Mouse (Mus musculus): ENCODE measurements around the gene Fer1l5.
A peak's percentile ranks its signal among the peaks of the same experiment; 100 is the strongest.

The Fer1l5 gene

DNA sequence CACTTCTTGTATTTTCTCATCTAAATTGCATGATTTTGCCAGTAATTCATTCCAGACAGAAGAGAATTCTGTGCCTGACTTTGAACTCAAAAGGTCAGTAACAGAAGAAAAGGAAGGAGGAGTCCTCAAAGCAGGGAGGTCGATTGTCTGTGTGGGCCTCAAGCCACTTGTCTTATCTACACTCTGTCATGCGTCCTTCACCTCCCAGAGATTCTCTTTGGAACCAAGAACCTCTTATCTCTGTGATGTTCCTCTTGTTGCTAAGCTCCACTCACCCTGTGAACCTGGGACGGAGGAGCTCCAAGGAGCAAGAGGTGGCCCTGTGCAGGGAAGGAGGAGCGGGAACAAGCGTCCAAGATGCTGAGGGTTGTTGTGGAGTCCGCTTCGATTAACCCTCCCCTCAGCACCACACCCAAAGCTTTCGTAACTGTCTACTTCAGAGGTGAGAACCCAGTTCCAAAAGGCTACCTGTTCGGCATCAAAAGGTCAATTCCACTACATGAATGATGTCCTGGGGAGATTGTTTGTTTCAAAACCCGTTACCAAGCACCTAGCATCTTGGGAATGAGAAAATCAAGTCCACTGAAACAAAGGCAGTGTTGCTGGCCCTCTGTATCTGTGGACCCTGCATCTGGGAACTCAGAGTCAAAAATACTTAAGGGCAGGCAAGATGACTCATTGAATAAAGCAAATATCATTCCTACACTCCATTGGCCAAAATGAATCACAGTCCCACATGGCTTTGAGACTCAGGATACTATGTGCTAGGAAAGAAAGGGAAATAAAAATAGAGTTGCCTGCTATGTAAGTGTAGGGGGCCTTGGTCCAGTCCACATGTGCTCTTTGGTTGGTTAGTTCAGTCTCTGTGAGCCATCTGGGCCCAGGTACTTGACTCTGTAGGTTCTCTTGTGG lies at the start of gene Fer1l5:
Gene Fer1l5 (plus strand): TSS at position 358 of the 912 bp plus-strand sequence.
- DNase-seq = no peak

DNA sequence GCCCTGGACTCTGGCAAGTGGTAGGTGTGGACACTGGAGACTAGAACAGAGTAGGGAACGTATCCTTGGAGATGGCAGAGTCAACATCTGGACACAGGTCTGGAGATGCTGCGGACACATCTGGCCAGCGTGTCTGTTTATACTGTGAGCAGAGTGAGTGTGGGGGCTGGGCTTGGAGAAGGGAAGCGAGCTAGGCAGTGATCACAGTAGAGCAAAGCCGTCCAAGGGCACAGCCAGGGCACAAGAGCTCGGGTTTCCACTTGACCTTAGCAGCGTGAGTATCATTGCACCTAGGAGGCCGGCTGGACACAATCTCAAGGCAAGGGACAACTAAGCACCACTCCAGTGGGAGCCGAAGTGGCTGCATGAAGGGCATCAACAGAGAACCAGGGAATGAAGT lies 49.0 kb upstream of the Fer1l5 start:
- no peak for DNase-seq

- peak in 1 of 2 experiments; percentile 48 for DNase-seq
Measured at GRCm38 (mm10) chr1:36323746-36324448, 48.2 kb upstream of the Fer1l5 start.

GRCm38 (mm10) chr1:36325900-36326321 lies 46.2 kb upstream of the Fer1l5 start:
- DNase-seq = no peak

GRCm38 (mm10) chr1:36326815-36327214 lies 45.3 kb upstream of the Fer1l5 start:
- no peak for DNase-seq

DNA sequence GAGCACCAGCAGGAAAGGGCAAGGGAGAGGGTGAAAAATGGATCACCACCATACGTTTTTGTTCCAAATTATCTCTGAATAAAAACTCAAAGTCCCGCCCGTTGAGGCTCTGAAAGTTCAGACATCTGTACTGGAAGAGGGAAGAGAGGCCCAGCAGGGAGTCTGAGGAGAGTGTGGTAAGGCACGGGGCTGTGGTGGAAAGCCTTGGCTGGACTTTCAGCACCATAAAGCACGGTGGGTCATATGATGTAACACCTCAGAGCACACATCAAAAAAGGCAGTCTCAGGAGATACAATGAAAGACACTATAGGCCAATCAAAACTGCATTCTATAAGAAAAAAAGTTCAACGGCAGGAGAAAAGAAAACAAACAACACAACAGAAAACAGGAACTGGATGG lies 40.3 kb upstream of the Fer1l5 start:
- DNase-seq = no peak

- DNase-seq = no peak
Measured at GRCm38 (mm10) chr1:36332955-36333887, 38.9 kb upstream of the Fer1l5 start.

GRCm38 (mm10) chr1:36342547-36342946 lies 29.5 kb upstream of the Fer1l5 start:
- DNase-seq = no peak

DNA sequence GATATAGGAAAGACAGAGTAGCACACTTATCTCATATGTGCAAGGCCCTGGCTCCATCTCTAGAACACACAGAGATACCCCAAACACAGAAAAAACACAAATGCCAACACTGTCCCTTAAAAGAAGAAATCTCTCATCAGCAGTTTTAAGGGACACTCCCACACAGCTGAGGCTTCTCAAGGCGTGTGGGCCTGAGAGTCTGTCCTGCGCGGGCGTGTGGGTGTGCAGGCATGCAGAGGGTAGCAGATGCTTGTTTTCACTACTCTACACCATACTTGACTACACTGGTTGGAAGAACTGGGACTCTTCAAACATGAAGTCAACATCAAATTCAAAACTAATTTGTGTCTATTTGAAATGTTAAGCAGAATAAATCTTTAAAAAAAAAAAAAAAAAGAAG lies 19.7 kb upstream of the Fer1l5 start:
- DNase-seq = no peak

GRCm38 (mm10) chr1:36356955-36357695 lies 15.0 kb upstream of the Fer1l5 start:
- no peak for DNase-seq

- peak in 1 of 2 experiments; percentile 5 for DNase-seq
Measured at GRCm38 (mm10) chr1:36367698-36368097, 4.4 kb upstream of the Fer1l5 start.

GRCm38 (mm10) chr1:36368112-36368968 lies 3.8 kb upstream of the Fer1l5 start:
- DNase-seq = peak; percentile 32 to 50

DNA sequence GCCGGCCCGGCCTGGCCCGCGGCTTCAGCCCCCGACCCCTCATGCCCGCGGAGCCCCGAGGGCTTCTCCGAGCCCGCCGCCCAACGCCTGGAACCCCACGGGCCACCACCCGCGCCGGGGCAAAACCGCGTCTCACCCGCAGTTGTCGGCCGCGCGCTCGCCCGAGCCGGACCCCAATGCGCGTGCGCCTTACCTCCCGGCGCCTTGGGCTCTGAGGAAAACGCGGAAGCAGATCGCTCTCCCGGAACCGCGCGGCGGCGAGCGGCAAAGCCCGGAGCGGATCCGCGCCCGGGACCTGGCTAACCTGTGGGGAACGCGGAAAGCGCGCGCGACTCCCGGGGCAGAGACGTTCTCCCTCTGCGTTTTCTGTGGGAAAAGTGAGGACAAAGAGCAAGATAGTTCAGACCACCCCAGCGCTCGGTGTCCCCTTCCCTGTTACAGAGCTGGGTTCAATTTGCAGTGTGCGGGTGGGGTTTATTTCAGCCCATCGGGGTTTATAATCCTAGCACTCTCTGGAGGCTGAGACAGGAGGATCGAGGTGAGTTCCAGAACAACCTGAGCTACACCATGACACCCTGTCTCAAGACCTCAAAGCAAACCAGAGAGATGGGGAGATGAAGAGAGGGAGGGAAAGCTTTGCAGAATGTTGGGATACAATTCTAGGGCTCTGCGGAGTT lies 3.0 kb upstream of the Fer1l5 start, which contains the start of gene Kansl3:
Gene Kansl3 (minus strand): TSS at position 213 of the 677 bp plus-strand sequence.
- DNase-seq = peak; percentile 90 to 91

DNA sequence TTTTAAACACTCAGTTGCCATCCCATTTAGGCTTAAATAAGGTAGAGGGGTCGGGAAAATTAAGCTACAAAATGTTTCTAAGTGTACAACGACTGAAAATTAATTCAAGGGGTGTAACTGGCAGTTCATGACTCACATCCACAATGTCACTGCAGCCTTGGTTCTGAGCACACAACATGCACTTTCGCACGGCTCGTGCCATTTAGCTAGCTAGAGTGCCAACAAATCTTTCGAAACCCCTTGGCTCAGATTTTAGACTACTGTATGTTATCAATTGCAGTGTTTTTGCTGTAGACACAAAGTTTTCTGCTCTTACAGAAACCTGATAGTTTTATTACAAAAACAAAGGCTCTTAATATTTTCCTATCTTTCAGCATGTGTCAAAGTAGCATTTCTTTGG lies 1.2 kb upstream of the Fer1l5 start:
- DNase-seq = no peak

- no peak for DNase-seq
Measured at GRCm38 (mm10) chr1:36378880-36379279, 6.8 kb downstream of the Fer1l5 start.

DNA sequence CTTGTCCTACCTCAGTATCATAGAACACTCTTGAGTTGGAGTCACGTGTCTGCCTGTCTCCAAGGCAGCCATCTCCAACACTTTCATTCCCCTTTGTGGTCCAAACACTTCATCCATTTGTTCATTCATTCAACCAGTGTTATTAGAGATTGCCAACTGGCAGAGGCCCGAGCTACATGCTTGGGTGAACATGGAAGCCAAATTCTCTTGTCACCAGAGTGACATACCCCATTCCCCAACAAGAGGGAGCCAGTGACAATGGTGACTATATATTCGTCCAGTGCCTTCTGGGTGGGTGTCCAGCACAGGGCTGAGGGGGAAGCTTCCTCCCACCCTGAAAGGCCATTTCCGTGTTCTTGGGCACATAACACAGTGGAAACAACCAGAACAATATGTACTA lies 7.5 kb downstream of the Fer1l5 start:
- DNase-seq = no peak

DNA sequence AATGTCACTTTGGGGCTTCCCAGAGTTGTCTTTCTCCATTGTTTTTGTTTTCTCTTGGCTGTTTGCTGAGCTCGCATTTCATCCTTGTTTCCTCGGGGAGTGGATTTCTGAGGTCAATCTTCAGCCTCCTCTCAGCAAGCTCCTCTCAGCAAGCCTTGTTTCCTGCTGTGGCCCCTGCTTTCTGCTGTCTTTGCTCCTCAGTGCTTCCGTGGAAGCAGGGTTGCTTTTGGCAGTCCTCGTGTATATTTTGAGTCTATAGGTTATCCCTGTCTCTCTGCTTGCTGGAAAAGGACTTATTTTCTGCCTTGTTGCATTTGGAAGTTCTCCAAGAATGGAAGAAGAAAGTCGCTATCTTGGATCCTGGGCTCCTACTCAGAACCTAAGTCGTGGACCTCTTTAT lies 24.9 kb downstream of the Fer1l5 start:
- no peak for DNase-seq

DNA sequence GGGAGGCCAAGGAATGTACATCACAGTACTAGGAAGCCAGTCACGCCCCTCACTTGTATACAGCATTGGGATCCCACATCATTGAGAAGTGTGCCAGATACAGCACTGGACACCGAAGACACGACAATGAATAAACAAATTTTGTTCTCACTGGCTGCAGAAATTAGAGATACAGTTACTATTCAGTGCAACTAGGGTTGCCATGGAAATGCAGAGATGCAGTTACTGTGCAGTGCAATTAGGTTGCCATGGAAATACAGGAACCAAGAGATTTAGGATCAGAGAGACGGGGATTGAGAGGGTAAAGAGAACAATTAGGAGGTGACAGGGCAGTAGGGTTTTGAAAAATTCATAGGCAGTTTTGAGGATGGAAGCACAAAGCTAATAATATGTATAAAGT lies 29.4 kb downstream of the Fer1l5 start:
- DNase-seq = no peak

DNA sequence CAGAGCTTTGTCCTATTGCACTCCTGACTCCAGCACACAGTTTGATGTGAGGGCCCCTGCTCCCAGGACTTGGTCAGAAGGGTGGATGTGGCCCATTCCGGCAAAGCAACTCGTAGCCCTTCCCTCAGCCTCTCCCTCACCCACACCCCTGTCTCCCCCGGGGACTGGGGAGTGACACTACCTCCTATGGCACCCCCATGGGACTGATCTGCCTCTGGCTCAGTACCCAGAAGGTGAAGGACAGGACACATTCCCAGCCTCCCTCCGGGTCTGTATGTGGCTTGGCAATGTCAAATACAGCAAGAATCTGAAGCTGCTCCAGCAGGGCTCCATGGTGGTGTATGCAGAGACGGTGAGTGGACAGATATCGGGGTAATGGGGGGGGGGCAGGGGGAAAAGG lies 32.4 kb downstream of the Fer1l5 start:
- DNase-seq = no peak

DNA sequence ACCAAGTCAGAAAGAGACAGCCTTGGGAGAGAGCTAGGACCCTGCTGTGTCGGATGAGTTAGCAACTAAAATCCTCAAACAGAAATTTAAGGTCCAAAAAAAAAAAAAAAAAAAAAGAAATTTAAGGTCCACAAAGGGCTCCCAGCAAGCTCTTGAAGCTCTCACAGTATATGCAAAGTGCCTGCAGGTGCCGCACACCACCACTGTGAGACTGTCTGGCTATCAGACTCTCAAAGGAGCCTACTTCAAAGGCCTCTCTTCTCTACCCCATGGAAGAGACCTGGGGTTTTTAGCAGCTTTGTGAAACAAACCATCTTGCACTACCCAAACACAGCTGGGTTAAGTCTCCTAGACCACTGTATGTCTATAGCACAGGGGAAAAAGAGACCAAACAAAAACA lies 57.4 kb downstream of the Fer1l5 start:
- DNase-seq = no peak

Measured in B cell, adult 2 months (primary cell).